Mouse (Mus musculus): ENCODE results near the gene Hoxa2.

DNA sequence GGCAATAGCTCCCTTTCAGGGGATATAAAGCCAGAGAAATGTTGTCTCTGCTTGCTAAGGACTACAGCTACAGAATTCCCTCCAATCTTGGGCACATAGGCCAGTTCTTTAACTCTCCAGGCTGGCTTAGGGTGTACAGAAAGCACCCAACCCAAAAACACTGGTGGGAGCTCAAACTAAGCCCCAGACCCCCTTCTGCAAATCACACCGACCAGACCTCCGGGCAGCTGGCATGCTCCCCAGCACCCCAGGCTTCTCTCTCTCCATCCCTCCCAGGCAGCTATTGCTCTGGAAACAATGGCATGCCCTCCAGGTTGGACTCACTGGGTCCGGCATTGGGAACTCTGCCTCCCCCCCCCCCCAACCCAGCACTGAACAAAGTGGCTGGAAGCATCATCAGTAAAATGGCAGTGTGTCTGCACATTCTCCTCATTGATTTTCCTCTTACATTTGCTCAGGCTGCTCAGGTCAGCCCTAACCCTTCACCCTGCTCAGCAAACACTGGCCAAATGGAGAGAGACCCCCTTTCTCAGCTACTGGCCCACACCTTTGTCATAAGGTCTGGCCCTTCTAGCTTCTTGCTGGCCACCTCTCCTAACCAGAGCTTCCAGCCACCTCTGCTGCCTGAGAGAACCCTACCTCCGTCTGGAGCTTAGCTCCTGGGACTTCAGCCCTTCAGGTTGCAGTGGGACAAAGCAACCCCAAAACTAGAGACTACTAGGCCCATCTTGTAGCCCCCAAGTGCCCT lies 14.5 kb upstream of the Hoxa2 start:
- no peak for TF ChIP-seq POLR2A (IDR thresholded peaks at IDR 0.05; ENCODE audit: low read depth, low read length)
- no peak for TF ChIP-seq CTCF (IDR thresholded peaks at IDR 0.05; ENCODE audit: extremely low read depth, insufficient read length, insufficient replicate concordance, low read depth, low read length)

Measured in small intestine, adult 2 months (tissue).